Mouse (Mus musculus) cerebellum, adult 9-10 months (tissue): Measurements from ENCODE around the gene Ankrd34a.

Experiments used
- DNase-seq: peaks from one replicate; pipeline ENCODE4 v3.0.0; 2022

Gene Ankrd34a

GRCm38 (mm10) chr3:96563911-96564632 lies 32.4 kb upstream of the Ankrd34a start:
- no peak for DNase-seq

GRCm38 (mm10) chr3:96564633-96565032 lies 31.8 kb upstream of the Ankrd34a start:
- no peak for DNase-seq

- DNase-seq, result no peak
Measured at GRCm38 (mm10) chr3:96565105-96565504, 31.3 kb upstream of the Ankrd34a start.

- DNase-seq, result no peak
Measured at GRCm38 (mm10) chr3:96566661-96567450, 29.6 kb upstream of the Ankrd34a start.

GRCm38 (mm10) chr3:96568605-96569004 lies 27.8 kb upstream of the Ankrd34a start:
- DNase-seq, result no peak

GRCm38 (mm10) chr3:96569506-96569905 lies 26.9 kb upstream of the Ankrd34a start:
- no peak for DNase-seq

GRCm38 (mm10) chr3:96569966-96570605 lies 26.4 kb upstream of the Ankrd34a start:
- DNase-seq, result no peak

GRCm38 (mm10) chr3:96570643-96571042 lies 25.8 kb upstream of the Ankrd34a start:
- DNase-seq, result no peak

- DNase-seq, result no peak
Measured at GRCm38 (mm10) chr3:96571336-96571735, 25.1 kb upstream of the Ankrd34a start.

- DNase-seq, result no peak
Measured at GRCm38 (mm10) chr3:96571896-96572698, 24.3 kb upstream of the Ankrd34a start.

GRCm38 (mm10) chr3:96573611-96574511 lies 22.6 kb upstream of the Ankrd34a start:
- DNase-seq, result no peak

- no peak for DNase-seq
Measured at GRCm38 (mm10) chr3:96575272-96575984, 21.0 kb upstream of the Ankrd34a start.

- no peak for DNase-seq
Measured at GRCm38 (mm10) chr3:96576005-96576658, 20.3 kb upstream of the Ankrd34a start.

GRCm38 (mm10) chr3:96576690-96577541 lies 19.5 kb upstream of the Ankrd34a start, which contains the start of gene Gm16253:
Gene Gm16253 (plus strand): TSS chr3:96576984.
- peak; percentile 84 for DNase-seq

GRCm38 (mm10) chr3:96577566-96577965 lies 18.9 kb upstream of the Ankrd34a start:
- no peak for DNase-seq

GRCm38 (mm10) chr3:96578561-96579238 lies 17.7 kb upstream of the Ankrd34a start:
- DNase-seq, result no peak

GRCm38 (mm10) chr3:96579239-96579750 lies 17.1 kb upstream of the Ankrd34a start:
- DNase-seq, result no peak

- peak; percentile 93 for DNase-seq
Measured at GRCm38 (mm10) chr3:96579885-96580454, 16.5 kb upstream of the Ankrd34a start.
